Mouse (Mus musculus): ENCODE measurements around the gene Hecw2.

Hecw2 gene

GRCm38 (mm10) chr1:53838182-53838859, 356.6 kb downstream of the Hecw2 start:
- no peak for DNase-seq (ENCODE audit: low spot score in 2 of 2)

GRCm38 (mm10) chr1:53830286-53830685, 364.7 kb downstream of the Hecw2 start:
- no peak for DNase-seq (ENCODE audit: low spot score in 2 of 2)

- no peak for DNase-seq (ENCODE audit: low spot score in 2 of 2)
Observed at GRCm38 (mm10) chr1:53829089-53829488, 365.9 kb downstream of the Hecw2 start.

GRCm38 (mm10) chr1:53824446-53825337, 370.3 kb downstream of the Hecw2 start:
- DNase-seq (ENCODE audit: low spot score in 2 of 2) = peak in 1 of 2 experiments; percentile 40

GRCm38 (mm10) chr1:53823687-53824445, 371.1 kb downstream of the Hecw2 start:
- DNase-seq (ENCODE audit: low spot score in 2 of 2) = peak; percentile 88 to 91

- DNase-seq (ENCODE audit: low spot score in 2 of 2) = no peak
Observed at GRCm38 (mm10) chr1:53821983-53822382, 373.0 kb downstream of the Hecw2 start.

- no peak for DNase-seq (ENCODE audit: low spot score in 2 of 2)
Observed at GRCm38 (mm10) chr1:53820041-53820632, 374.8 kb downstream of the Hecw2 start.

DNA sequence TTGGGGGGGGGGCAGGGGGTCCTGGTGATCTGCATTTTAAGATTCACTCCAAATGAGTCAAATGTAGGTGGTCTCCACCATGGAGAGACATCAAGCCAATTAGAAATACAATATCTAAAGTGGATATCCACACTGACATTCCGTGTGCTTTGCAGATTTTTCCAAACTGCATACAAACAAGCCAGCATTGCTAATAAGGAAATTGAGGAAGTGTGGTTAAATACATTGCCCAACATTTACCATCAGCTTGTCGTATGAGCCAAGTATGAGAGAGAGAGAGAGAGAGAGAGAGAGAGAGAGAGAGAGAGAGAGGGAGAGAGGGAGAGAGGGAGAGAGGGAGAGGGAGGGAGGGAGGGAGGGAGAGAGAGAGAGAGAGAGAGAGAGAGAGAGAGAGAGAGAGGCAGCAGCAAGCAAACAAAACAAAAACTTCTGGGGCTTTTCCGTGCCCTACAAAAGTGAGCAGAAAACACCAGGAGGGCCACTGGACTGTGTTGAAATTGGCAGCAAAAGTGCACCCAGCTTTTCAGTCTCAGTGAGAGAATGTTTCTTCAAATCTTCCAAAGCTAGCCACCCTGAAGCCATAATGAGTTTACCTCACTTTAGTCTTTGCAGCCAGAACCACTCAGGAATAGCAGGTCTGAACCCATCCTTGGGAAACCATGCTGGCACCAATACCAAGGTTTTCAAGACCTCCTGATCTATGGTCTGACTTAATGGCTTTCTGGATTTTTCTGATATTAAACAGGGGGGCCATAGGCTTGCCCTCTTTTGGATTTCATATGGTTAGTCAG, 376.7 kb downstream of the Hecw2 start:
- DNase-seq (ENCODE audit: low spot score in 2 of 2) = no peak

DNA sequence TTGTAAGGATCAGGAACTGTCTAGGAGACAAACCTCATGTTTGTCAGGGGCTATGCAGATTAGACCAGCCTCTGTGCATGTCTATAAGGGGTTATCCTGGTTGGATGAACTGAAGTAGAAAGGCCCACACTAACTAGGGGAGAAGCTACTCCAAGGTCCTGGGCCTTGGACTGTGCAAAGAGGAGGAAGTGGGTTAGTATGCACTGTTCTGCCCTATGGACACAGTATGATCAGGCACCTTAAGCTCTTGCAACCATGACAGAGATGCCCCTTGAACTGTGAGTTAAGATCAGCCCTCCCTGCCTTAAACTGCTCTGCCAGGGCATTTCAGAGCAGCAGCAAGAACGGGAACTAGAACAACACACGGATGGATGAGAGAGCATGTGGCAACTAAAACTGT, 378.6 kb downstream of the Hecw2 start:
- no peak for DNase-seq (ENCODE audit: low spot score in 2 of 2)

GRCm38 (mm10) chr1:53814077-53814705, 380.8 kb downstream of the Hecw2 start:
- DNase-seq (ENCODE audit: low spot score in 2 of 2) = no peak

DNA sequence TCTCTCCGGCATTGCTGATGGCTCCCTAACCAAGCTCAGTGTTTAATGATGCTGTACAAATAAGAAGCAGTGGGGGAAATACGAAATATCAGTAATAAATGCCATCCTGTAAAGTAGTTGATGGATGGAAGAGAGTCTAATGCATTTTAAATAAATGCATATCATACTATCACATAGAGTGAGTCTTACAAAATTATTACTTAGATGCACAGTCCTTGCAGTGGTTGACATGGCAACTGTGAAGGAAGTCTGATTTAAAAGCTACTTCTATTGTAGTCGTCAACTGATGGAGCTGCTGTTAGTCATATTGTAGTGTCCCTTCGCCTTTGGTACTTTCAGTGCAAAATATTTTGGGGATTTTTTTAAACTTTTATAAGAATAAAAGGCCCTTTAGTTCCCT, 383.0 kb downstream of the Hecw2 start:
- DNase-seq (ENCODE audit: low spot score in 2 of 2) = no peak

- no peak for DNase-seq (ENCODE audit: low spot score in 2 of 2)
Observed at GRCm38 (mm10) chr1:53808229-53808628, 386.7 kb downstream of the Hecw2 start.

GRCm38 (mm10) chr1:53797811-53798210, 397.2 kb downstream of the Hecw2 start:
- DNase-seq (ENCODE audit: low spot score in 2 of 2) = no peak

DNA sequence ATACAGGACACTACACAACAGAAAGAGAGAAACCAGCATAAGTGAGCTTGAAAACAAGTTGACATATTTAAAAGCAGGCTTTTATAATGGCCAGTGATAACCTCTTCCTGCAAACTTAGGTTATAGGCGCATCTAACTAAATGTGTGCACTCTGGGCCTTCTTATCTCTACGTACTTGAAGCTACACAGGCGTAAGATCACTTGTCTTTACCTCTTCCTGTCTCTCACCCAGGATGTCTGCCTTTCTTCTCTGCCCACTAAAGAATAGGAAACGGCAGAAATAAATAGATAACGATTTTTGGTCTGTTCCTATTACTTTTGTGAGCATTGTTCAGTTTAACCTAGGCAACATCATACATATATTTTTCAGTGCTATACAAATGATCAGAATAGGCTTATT, 397.9 kb downstream of the Hecw2 start:
- DNase-seq (ENCODE audit: low spot score in 2 of 2) = no peak

DNA sequence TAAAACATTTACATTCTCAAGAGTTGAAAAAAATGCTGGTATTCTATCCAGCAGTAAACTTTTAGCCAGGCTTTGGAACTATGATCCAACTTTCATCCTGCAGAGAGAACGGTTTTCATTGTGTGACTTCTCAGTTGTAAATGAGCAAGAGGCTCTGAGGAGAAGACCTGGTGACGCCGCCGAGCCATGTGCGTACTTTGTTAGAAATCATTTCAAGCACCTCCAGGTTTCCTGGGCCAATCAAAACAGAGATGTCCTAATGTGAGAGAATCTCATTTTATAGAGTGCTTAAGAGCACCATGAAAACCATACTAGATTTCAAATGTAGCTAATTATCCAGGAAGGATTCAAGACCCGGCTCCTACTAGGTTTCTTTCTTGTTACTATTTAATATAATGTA, 398.7 kb downstream of the Hecw2 start:
- no peak for DNase-seq (ENCODE audit: low spot score in 2 of 2)

DNA sequence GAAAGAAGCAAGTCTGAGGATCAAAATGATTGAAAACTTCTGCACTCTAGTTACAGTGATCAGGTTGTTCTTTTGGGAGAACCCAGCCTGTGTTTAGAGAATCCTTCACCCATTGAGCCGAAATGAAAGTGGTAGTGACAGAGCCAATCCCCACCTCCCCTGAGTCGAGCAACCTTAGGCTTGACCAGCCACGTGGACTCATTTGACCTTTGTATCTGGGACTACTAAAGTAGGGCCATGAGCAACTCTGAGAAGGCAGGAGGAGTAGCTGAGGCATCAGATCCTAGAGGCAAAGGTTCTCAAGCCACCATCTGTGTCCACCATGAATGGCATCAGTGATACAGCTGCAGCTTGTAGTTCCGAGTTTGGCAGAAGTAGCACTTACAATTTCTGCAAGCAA, 399.4 kb downstream of the Hecw2 start:
- no peak for DNase-seq (ENCODE audit: low spot score in 2 of 2)

- no peak for DNase-seq (ENCODE audit: low spot score in 2 of 2)
Observed at GRCm38 (mm10) chr1:53795081-53795480, 399.9 kb downstream of the Hecw2 start.

DNA sequence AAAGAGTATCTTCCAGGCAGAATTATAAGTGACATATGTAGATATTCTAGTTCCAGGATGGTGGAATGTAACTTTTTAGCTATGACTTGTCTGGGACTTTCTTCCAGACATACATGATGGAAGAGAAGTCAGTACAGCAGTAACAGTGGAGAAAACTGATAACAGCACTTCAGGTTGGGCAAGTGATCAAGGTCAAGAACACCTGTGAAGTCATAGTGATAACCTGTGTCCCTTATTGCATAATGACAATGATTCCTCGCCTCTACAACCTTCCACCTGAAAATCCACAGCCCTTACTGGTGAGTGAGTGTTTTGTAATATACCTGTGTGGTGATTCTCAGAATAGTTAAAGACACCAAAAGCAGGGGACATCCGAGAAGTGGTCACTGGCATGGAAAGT, 400.7 kb downstream of the Hecw2 start:
- DNase-seq (ENCODE audit: low spot score in 2 of 2) = no peak

DNA sequence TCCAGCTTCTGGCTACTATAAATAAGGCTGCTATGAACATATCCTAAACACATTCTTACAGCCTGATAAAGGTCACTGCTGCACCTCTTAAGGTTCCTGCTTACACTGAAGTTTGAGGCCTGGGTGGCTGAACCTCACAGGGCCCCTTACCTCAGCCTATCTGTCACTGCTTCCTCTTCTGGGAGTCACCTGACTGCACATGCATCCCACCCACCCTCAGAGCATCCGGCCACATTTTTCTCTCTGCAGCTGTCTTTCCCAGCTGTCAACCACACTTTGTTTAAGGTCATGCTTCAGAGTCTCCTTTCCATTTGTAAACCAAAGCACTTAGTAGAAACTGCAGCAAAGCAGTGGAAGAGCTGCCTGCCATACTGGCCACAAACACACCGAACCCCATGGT, 403.6 kb downstream of the Hecw2 start:
- peak; percentile 93 to 94 for DNase-seq (ENCODE audit: low spot score in 2 of 2)

DNA sequence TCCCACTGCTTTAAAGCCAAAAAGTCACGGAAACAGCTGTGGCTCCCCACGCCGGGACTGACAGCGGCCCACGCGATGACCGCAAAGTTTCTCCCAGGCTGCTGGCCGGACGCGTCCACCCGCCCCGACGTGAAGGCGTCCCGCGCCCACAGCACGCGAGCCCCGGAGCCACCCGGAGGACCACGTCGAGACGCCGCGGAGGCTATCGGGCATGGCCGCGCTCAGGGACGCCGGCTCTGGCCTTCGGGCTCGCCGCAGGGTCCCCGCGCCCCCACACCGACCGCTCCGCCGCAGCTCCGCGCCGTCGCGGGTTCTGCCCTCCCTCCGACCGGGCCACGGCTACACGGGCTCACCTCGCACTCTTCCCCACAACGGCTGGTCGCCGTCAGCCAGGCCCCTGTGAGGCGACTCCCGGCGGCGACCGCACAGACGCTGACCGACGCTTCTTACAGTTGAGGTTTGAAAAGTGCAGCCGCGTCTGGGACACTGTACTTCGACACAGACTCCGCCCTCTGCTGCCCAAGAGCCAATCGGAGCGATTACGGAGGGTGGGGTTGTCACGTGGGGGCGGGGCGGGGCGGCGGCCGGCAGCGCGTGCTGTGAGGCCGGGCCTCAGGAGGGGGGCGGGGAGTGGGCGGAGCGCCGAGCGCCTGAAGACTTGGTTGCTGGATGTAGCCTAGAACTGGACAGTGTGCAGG, 410.1 kb downstream of the Hecw2 start, which contains the start of gene Stk17b:
Gene Stk17b (minus strand): TSS at position 504 of the 698 bp plus-strand sequence.
- peak; percentile 93 to 94 for DNase-seq (ENCODE audit: low spot score in 2 of 2)
